Mouse (Mus musculus) regulatory T cell (primary cell): Measurements from ENCODE around the gene Serinc3.
"Not testable (repeated sequence)": the region's sequence is repeated elsewhere in the genome, so short reads cannot be mapped to it uniquely, and the experiment has no call there.

ENCODE experiments used
- in situ Hi-C: fragments of 300-600 bp; cut with MboI, MseI; formaldehyde crosslinking; loops from one replicate; pipeline ENCODE4 v1.15.1; 2025; ENCODE audit warnings: high pct_unique_total_duplicates

Gene Serinc3

DNA sequence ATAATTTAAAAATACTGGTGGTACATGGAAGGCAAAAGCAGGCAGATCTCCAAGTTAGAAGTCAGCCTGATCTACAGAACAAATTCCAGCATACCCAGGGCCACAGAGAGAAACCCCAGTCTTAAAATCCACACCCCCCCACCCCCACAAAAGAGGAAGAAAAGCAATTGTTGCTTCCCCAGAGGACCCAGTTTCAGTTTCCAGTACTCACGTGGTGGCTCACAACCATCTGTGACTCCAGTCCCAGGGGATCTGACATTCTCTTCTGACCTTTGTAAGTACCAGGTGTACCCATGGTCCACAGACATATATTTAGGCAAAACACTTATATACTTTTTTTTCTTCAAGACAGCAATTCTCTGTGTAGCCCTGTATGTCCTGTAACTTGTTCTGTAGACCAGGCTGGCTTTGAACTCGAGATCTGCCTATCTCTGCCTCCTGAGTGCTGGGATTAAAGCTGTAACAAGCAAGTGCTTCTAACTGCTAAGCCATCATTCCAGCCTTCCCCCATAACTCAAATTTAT, 17.8 kb upstream of the Serinc3 start:
- in situ Hi-C loops = loop anchor here (5.0 kb wide), 1 partner anchor 60 kb away; no protein-coding TSS in a partner anchor

GRCm38 (mm10) chr2:163662076-163662475, 17.1 kb upstream of the Serinc3 start:
- in situ Hi-C loops = loop anchor here (5.0 kb wide), 1 partner anchor 60 kb away; no protein-coding TSS in a partner anchor

DNA sequence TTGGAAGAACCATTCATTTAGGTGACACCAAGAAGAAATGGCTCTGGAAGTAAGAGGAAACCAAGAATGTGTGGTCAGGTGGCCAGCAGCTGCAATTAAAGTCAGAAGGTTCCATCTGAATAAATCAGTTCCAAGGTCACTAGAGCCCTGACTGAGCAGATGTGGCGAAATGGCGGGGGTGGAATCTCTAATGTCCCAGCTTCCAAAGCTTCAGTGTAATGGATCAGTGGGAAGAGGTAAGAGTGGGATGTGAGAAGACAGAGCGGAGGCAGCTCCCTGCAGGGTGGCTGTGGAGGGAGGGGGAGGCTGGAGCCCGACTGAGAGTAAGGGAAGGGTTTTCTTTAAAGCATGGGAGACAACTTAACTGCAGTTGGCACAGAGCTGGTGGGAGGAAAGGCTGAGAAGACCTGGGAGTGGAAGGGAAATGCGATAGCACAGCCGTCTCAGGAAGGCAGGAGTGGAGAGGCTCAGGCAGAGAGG, 16.5 kb upstream of the Serinc3 start:
- in situ Hi-C loops = loop anchor here (5.0 kb wide), 1 partner anchor 61 kb away; no protein-coding TSS in a partner anchor

GRCm38 (mm10) chr2:163660103-163660701, 15.3 kb upstream of the Serinc3 start:
- in situ Hi-C loops = loop anchor here (5.0 kb wide), 1 partner anchor 62 kb away; no protein-coding TSS in a partner anchor

DNA sequence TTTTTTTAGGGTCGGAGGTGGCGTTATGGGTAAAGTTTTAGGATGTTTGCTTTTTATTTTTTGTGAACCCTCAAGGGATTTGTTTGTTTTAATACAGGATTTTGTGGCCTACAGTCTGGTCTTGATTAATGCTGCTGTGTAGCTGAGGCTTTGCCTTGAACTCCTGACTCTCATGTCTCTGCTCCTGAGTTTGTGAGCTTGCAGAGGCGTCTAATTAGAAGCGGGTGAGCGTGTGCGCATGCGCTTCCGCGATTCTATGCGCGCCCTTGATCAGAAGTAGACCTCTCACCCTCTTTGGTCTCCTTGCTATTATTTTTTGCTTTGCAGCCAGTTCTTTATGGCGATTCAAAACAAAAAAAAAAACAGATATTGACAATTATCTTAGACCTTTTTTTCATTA, 14.5 kb upstream of the Serinc3 start:
- in situ Hi-C loops = no loop called here

DNA sequence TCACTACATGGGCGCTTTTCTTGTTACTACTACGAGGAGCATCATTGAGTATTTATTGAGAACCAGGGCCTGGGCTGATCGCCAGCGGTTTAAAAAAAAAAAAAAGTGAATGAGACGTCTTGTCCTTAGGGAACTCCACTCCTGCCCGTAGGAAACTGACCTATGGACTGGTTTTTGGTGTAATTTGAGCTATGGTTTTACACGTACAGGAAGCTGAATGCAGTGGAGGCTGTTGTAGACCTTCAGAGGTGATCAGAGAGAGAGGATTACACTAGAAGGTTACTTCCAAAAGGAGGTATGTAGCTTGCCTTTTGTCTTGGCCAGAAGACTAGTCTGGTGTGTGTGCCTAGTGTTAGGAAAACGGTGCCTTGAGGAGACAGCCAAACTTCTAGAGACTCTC, 14.0 kb upstream of the Serinc3 start:
- in situ Hi-C loops = no loop called here

- in situ Hi-C loops = no loop called here
Observed at GRCm38 (mm10) chr2:163657975-163658886, 13.3 kb upstream of the Serinc3 start, which contains the start of gene Pkig. Gene Pkig (plus strand): TSS chr2:163658386.

- in situ Hi-C loops = no loop called here
Observed at GRCm38 (mm10) chr2:163657486-163657885, 12.6 kb upstream of the Serinc3 start.

- in situ Hi-C loops = not testable (repeated sequence)
Observed at GRCm38 (mm10) chr2:163655699-163656098, 10.8 kb upstream of the Serinc3 start.

DNA sequence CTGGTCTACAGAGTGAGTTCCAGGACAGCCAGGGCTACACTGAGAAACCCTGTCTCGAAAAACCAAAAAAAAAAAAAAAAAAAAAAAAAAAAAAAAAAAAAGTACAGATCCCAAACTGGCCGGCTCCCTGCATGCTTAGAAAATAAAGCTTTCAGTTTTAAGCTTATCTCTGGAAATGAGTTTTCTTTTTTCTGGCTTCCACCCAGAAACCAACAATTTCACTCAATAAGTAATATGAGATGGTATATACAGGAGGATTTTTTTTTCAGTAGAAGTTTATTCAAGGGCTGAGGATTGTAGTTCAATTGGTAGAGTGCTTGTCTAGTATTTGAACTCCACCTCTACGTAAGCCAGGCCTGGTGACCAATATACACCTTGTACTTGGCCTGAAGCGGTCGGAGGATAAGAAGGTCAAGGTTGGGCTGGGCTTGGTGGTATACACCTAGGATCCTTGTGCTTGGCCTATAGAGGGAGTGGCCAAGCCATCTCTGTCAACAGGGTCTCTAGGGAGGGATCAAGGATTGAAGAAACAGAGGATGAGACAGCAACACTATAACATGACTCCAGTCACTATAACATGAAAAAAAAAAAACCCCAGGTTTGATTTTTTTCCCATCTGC, 1.6 kb upstream of the Serinc3 start:
- in situ Hi-C loops = no loop called here

DNA sequence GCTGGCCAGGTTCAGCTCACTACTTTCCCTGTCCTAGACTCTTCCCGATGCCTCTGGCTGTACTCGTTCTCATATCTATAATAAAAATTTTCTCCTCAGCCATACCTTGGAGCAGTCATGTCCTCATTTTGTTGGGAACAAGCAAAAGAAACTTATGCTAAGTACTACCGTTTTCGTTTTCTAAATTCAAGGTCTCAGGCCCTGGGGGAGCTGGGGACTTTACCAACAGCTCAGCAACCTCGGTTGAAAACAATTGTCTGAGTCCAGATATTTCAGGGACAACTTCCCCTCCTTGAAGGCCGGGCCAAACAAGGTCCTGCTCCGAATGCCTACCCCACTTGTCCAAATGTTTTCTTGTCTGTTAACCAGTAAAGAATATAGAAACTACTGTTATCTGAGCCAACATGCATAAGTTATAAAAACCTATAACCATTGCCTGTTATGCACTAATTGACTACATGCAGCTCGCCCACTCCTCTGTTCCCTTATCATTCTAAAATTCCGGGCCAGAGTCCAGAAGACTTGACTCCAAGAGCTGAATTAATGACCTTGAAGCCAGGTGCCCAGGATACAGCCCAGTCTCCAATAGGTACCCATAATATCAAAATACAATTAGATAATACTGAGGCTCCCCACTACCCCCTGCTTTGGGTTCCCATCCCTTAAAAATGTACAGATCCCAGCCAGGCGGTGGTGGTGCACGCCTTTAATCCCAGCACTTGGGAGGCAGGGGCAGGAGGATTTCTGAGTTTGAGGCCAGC, 949 bp upstream of the Serinc3 start:
- in situ Hi-C loops = no loop called here

- in situ Hi-C loops = no loop called here
Observed at GRCm38 (mm10) chr2:163644047-163644446, 884 bp downstream of the Serinc3 start.

- in situ Hi-C loops = no loop called here
Observed at GRCm38 (mm10) chr2:163643576-163643971, 1.4 kb downstream of the Serinc3 start.

- in situ Hi-C loops = no loop called here
Observed at GRCm38 (mm10) chr2:163642685-163643575, 2.0 kb downstream of the Serinc3 start.

DNA sequence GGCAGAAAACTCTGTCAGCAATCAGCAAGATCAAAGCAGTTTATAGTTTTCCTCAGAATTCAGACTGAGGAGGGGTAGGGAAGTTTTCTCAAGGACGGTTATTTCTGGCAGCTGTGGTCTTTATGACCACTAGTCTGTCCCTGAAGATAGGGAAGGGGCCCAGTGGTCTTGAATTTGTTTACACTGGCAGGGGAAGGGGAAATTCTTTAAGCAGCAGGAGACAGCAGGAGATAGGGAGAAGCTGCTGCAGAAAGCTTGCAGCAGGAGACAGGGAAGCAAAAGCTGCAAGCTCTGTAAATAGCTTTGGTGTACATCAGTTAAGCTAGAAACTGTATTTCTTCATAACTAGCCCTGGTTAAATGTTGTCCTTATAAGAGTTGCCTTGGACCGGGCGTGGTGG, 3.2 kb downstream of the Serinc3 start:
- in situ Hi-C loops = no loop called here

- in situ Hi-C loops = no loop called here
Observed at GRCm38 (mm10) chr2:163640493-163640892, 4.4 kb downstream of the Serinc3 start.

- in situ Hi-C loops = no loop called here
Observed at GRCm38 (mm10) chr2:163637655-163638266, 7.2 kb downstream of the Serinc3 start.

- in situ Hi-C loops = no loop called here
Observed at GRCm38 (mm10) chr2:163636057-163636456, 8.9 kb downstream of the Serinc3 start.

DNA sequence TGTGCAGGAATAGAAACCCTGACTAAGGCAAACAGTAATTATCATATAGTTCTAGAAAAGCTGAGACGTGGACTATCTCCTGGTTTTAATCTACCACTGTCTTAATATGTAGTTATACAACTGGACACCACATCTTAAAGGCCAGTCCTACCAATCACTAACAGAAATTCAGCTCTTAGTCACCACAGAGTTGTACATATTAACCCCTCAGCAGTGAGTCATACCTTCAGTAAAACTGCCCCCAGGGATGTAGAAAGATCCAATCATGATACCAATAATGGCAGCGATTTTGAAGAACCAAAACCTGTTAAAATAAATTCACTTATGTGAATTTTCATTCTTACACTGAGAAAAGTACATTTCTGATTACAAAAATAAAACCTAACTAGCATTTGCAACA, 10.7 kb downstream of the Serinc3 start:
- in situ Hi-C loops = no loop called here

DNA sequence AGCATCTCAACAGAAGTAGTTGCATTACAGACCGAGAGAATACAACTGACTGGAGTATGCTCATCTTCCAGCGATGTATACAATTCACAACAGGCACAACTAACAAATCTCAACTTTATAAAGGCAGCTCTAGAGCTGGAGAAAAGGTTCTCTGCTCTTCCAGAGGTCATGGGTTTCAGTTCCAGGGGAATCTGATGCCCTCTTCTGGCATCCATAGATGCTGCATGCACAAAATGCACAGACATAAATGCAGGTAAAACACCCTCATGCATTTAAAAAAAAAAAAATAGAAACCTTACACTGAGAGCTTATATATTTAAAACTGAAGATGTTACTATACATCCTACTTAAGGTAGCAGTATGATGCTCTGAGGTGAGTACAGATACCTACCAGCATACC, 13.2 kb downstream of the Serinc3 start:
- in situ Hi-C loops = no loop called here
